8 mouse cellular contexts compared by ENCODE assay signal in the genomic region with DNA sequence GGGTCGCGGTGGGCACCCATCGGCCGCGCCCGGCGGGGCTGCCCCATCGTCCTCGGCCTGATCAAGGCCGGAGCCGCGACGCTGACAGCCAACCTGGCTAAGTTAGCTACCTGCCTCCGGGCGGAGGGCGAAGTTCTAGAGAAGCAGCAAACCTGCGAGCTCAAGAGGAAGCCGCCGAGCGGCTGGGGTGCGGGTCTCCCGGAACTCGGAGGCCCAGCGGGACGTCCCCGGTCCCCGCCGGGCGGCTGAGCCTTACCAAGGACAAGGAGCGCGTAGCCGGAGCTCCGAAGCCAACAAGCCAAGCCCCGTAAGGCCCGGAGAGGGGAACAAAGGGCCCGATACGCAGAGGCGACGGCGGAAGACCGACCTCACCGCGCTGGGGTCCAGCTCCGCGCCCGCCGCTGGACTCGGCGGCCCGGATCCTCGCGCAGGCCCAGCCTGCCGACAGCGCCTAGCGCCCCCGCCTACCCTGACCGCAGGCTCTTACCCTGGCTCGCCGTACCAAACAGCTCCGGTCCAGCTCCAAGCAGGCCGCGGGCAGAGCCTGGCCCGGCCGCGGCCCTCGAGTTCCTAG. TPM values are rescaled to one million over a fixed set of nuclear protein-coding genes. Genes with fewer than 3 reads are reported as not detected.
A peak's percentile ranks its signal among the peaks of the same experiment; 100 is the strongest.
DNase-seq lines count a peak whose midpoint lies in the region; ATAC-seq and TF ChIP-seq lines count a peak whose summit lies in the region.

No protein-coding gene starts in this region.

- WGBS in liver, embryonic 15.5 days (ENCODE audit: insufficient replicate concordance), result under 1% methylated on average over 65 of the region's 66 CpGs
- WGBS in neural tube, embryonic 13.5 days, result under 1% methylated on average over 59 of the region's 66 CpGs

- H3K4me2 ChIP-seq in liver, embryonic 15.5 days, result peak overlapping the region; percentile 66
- H3K4me2 ChIP-seq in neural tube, embryonic 13.5 days, result peak overlapping the region; percentile 71

- TF ChIP-seq POLR2A in ES-Bruce4 (IDR thresholded peaks at IDR 0.05; ENCODE audit: insufficient read depth, low read length), result no peak
- TF ChIP-seq POLR2A in embryonic fibroblast, embryonic 13.5 days (IDR thresholded peaks at IDR 0.05; ENCODE audit: low read depth, low read length), result no peak

- no peak for TF ChIP-seq EP300 in ES-Bruce4 (IDR thresholded peaks at IDR 0.05; ENCODE audit: insufficient read depth, low read depth, low read length)

- TF ChIP-seq CTCF in ES-Bruce4 (IDR thresholded peaks at IDR 0.05; ENCODE audit: low read depth, low read length), result no peak
- TF ChIP-seq CTCF in embryonic fibroblast, embryonic 13.5 days (IDR thresholded peaks at IDR 0.05; ENCODE audit: borderline replicate concordance, insufficient read depth, low read length), result no peak

- no peaks in the 10 kb centered on the region for H3K27me3 ChIP-seq in ES-Bruce4 (ENCODE audit: control insufficient read depth, insufficient read depth, low read length, poor library complexity, severe bottlenecking)
- no peaks in the 10 kb centered on the region for H3K27me3 ChIP-seq in liver, embryonic 15.5 days
- no peaks in the 10 kb centered on the region for H3K27me3 ChIP-seq in neural tube, embryonic 13.5 days

- H3K9me3 ChIP-seq in ES-Bruce4 (replicated peaks; ENCODE audit: control insufficient read depth, insufficient read depth, low read length, poor library complexity, severe bottlenecking), result no peaks in the 10 kb centered on the region
- H3K9me3 ChIP-seq in liver, embryonic 15.5 days (replicated peaks), result no peaks in the 10 kb centered on the region
- no peaks in the 10 kb centered on the region for H3K9me3 ChIP-seq in neural tube, embryonic 13.5 days

- peak; percentile 63 for ATAC-seq in liver, embryonic 15.5 days (ENCODE audit: insufficient read depth)
- ATAC-seq in neural tube, embryonic 13.5 days (ENCODE audit: low read depth), result peak; percentile 2; the same call in 1 of the 2 replicates

- H3K27ac ChIP-seq in ES-Bruce4 (ENCODE audit: insufficient read depth, low read length), result peak overlapping the region; percentile 74
- peak overlapping the region; percentile 96 for H3K27ac ChIP-seq in embryonic fibroblast, embryonic 13.5 days (ENCODE audit: insufficient read depth, low read length)
- peak overlapping the region; percentile 100 for H3K27ac ChIP-seq in liver, embryonic 15.5 days (replicated peaks)
- H3K27ac ChIP-seq in neural tube, embryonic 13.5 days (replicated peaks), result peak overlapping the region; percentile 98

- H3K9ac ChIP-seq in ES-Bruce4 (ENCODE audit: low read depth, poor library complexity, severe bottlenecking), result peak overlapping the region; percentile 97
- peak overlapping the region; percentile 99 for H3K9ac ChIP-seq in liver, embryonic 15.5 days
- H3K9ac ChIP-seq in neural tube, embryonic 13.5 days, result peak overlapping the region; percentile 99

- peak; percentile 21 to 51 for DNase-seq in frontal cortex, postnatal 10 days (ENCODE audit: low spot score in 2 of 2)
- DNase-seq in frontal cortex, adult 2 months (ENCODE audit: extremely low spot score in 1 of 2, low spot score in 1 of 2), result no peak
- DNase-seq in induced T-regulatory cell, adult 2 months (ENCODE audit: low read depth), result peak; percentile 85
- DNase-seq in thymus, postnatal 25 days, result peak; percentile 81

- no peaks in the 10 kb centered on the region for H3K4me1 ChIP-seq in ES-Bruce4 (ENCODE audit: control insufficient read depth, insufficient read depth, low read length)
- H3K4me1 ChIP-seq in embryonic fibroblast, embryonic 13.5 days (ENCODE audit: control insufficient read depth, insufficient read depth, low read length), result peaks cover 3% of the 10 kb centered on the region
- peaks cover 50% of the 10 kb centered on the region for H3K4me1 ChIP-seq in liver, embryonic 15.5 days (replicated peaks)
- peaks cover 28% of the 10 kb centered on the region for H3K4me1 ChIP-seq in neural tube, embryonic 13.5 days (replicated peaks)

- H3K4me3 ChIP-seq in ES-Bruce4 (ENCODE audit: low read depth, low read length), result peak overlapping the region; percentile 95
- peak overlapping the region; percentile 91 for H3K4me3 ChIP-seq in embryonic fibroblast, embryonic 13.5 days (ENCODE audit: insufficient read depth, low read length)
- peak overlapping the region; percentile 88 for H3K4me3 ChIP-seq in liver, embryonic 15.5 days (replicated peaks)
- peak overlapping the region; percentile 96 for H3K4me3 ChIP-seq in neural tube, embryonic 13.5 days

- peaks cover 14% of the 10 kb centered on the region for H3K36me3 ChIP-seq in ES-Bruce4 (ENCODE audit: control insufficient read depth, insufficient read depth, low read length, poor library complexity, severe bottlenecking)
- H3K36me3 ChIP-seq in liver, embryonic 15.5 days (replicated peaks), result peaks cover 32% of the 10 kb centered on the region
- H3K36me3 ChIP-seq in neural tube, embryonic 13.5 days, result peaks cover 14% of the 10 kb centered on the region

RNA-seq across cellular contexts. Expression of a gene that starts 0.5 kb away (rescaled TPM):
- 33.6 and 35.3 TPM in 2 replicates for polyA plus RNA-seq in frontal cortex, adult 2 months (2012; rRNA removed)
- polyA plus RNA-seq in ES-Bruce4 (2011; ENCODE audit: insufficient read depth, insufficient read length, low read depth, missing spikeins), result 93.8 and 96.9 TPM in 2 replicates
- 92.4 and 93.5 TPM in 2 replicates for polyA plus RNA-seq in embryonic fibroblast, embryonic 13.5 days (2011; ENCODE audit: insufficient read length, low read depth, missing spikeins)
- 24.0 and 29.4 TPM in 2 replicates for polyA plus RNA-seq in liver, embryonic 15.5 days (2015; fragmentation: Nextera tagmentation; extraction: Ambion mirVana)
- polyA plus RNA-seq in neural tube, embryonic 13.5 days (2015; fragmentation: Nextera tagmentation; extraction: Ambion mirVana), result 35.9 and 39.8 TPM in 2 replicates

Comparison
In these comparisons a context has a peak if more than half of its experiments do, and no peak if none do; other contexts are left out.
1. DNase-seq: peak in frontal cortex, postnatal 10 days (2 of 2), induced T-regulatory cell, adult 2 months (single experiment) and thymus, postnatal 25 days (single experiment); none in frontal cortex, adult 2 months (0 of 2).
2. Peak in every context shown above with its lines, with median percentiles within 50 percentile points of each other: H3K27ac ChIP-seq, H3K4me3 ChIP-seq and H3K9ac ChIP-seq.